Mouse (Mus musculus) olfactory bulb, adult 2 months (tissue): ENCODE data around the gene Spdye4a. TPM values are rescaled to one million over a fixed set of nuclear protein-coding genes. Genes with fewer than 3 reads are reported as not detected.
"Not testable (repeated sequence)": the region's sequence is repeated elsewhere in the genome, so short reads cannot be mapped to it uniquely, and the experiment has no call there.

Source experiments
- H3K27ac ChIP-seq: fragments of 200-500 bp; 2 replicates; pipeline ENCODE4 v1.5.1; 2012; ENCODE audit warnings: low read depth, low read length; ENCODE audit not compliant: insufficient read depth
- H3K4me1 ChIP-seq: fragments of 200-500 bp; 2 replicates; pipeline ENCODE4 v1.6.1; 2012; ENCODE audit warnings: low read length; ENCODE audit not compliant: control insufficient read depth, insufficient read depth
- H3K4me3 ChIP-seq: fragments of 200-500 bp; 2 replicates; pipeline ENCODE4 v1.5.1; 2012; ENCODE audit warnings: mild to moderate bottlenecking, low read depth, low read length, moderate library complexity; ENCODE audit not compliant: insufficient read depth
- CTCF ChIP-seq: fragments of 200-500 bp; IDR thresholded peaks from 2 replicates; pipeline ENCODE4 v1.5.1; 2012; ENCODE audit warnings: low read depth, mild to moderate bottlenecking, low read length, moderate library complexity; ENCODE audit not compliant: insufficient read depth
- POLR2A ChIP-seq: fragments of 200-500 bp; IDR thresholded peaks from 2 replicates; pipeline ENCODE4 v1.6.1; 2012; ENCODE audit warnings: mild to moderate bottlenecking, low read depth, low read length, moderate library complexity; ENCODE audit not compliant: insufficient read depth
- WGBS: fragments of 180-500 bp; shearing (Covaris S2); methylation state at CpG from one replicate; pipeline ENCODE4 v1.1.7; 2018; 5-methylcytosine and 5-hydroxymethylcytosine counted together
- polyA plus RNA-seq: library from polyadenylated mRNA; stranded (reverse); fragments of >200 nt; gene quantifications from 2 replicates; pipeline ENCODE4 v1.2.4, GENCODE M21; 2012; ENCODE audit warnings: low replicate concordance; ENCODE audit not compliant: missing spikeins, insufficient read depth, insufficient read length

Spdye4a gene
- polyA plus RNA-seq, 1 experiment, result not detected

DNA sequence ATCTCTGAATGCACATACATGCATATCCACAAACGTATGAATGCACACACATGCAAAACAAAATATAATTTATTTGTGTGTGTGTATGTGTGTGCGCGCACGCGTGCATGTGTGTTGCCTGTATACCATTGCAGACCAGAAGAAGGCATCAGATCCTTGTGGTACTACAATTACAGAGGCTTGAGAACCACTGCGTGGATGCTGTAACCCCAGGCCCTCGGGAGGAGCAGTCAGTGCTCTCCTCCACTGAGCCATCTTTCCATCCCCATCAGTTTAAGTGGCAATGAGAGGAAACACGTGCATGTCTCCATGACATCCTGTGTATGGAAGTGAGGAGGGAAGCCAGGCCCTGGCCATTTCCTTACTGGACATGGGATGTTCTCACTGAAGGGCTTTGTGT is 33.9 kb downstream of the Spdye4a start:
- TF ChIP-seq CTCF (no peak), POLR2A (no peak)
- Histone ChIP-seq H3K27ac (no peak overlapping the region), H3K4me3 (no peak overlapping the region), H3K4me1 (no peaks in the 10 kb centered on the region)
- 91% methylated on average over 8 of the region's 8 CpGs for WGBS

DNA sequence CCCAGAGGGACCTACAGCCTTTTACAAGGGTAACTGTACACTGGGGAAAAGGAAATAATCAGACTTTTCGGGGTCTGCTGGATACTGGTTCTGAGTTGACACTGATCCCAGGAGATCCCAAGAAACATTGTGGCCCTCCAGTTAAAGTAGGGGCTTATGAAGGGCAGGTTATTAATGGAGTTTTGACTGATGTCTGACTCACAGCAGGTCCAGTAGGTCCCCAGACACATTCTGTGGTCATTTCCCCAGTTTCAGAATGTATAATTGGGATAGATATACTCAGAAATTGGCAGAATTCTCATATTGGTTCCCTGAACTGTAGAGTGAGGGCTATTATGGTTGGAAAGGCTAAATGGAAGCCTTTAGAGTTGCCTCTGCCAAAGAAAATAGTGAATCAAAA is 38.7 kb downstream of the Spdye4a start:
- H3K4me1 ChIP-seq, H3K27ac ChIP-seq, H3K4me3 ChIP-seq: not testable (repeated sequence)
- 94% methylated on average over 1 of the region's 1 CpGs for WGBS

DNA sequence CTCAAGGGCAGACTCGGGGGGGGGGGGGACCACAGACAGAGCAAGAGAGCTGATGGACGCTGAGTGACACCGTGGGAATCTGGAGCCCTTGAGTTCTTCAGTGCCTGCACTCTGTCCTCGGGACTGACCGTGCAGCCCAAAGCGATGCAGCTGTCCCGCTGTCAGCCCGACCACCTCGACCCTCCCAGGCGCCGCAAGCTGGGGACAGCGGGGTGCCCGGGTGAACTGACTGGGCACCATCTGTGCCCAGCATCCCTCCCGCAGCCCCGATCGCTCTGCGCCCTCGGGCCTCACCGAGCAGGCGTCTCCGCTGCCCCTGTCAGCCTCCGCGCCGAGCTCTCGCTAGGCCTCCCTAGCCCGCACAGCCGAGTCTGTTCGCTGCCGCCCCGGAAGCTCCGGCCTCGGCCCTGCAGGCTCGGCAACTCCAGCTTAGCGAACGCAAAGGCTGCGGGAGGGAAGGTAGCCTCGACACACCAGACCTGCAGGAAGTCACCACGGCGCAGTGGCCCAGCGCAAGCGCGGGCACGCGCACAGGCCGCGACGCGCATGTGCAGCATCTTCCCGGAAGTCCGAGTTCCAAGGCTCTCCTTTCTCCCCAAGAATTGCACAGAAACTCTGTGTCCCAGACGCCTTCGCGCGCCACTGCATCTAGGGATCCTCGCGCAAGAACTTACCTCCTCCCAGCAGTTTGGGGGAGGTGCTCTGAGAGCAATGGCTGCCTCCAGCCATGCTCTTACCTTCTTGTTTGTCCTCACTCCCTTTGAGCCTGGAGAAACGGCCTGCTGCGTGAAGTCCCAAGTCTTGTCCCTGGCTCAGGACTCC is 46.2 kb downstream of the Spdye4a start, which contains the start of the genes Rbak and Spdye4b:
Gene Rbak (minus strand): TSS at position 521 of the 822 bp plus-strand sequence.
Gene Spdye4b (plus strand): TSS at position 763 of the 822 bp plus-strand sequence.
- WGBS, result 0% methylated on average over 58 of the region's 58 CpGs
- peaks cover 5% of the 10 kb centered on the region for H3K4me1 ChIP-seq
- peak within 1 kb of the TSS; percentile 72 for H3K27ac ChIP-seq
- TF ChIP-seq CTCF (no peak), POLR2A (peak; percentile 81)
- peak within 1 kb of the TSS; percentile 94 for H3K4me3 ChIP-seq

DNA sequence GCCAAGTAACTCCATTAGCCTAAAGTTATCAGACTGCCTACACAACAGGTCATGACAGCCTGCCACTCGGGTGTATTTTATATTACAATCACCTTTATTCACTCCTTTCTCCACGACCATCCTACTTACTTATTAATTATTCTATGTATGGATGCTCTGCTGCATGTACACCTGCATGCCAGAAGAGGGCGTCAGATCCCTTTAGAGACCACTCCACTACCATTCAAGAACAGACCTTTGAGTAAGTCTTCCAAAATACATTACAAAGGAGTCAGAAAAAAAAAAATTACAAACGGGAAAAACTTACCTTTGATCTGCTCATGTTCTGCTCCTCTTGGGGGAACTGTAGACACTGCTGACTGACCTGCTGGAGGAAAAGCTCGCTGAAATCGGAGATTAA is 47.5 kb downstream of the Spdye4a start:
- Histone ChIP-seq H3K4me3 (no peak overlapping the region), H3K27ac (no peak overlapping the region), H3K4me1 (peaks cover 5% of the 10 kb centered on the region)
- 24% methylated on average over 6 of the region's 6 CpGs for WGBS
- no peak for TF ChIP-seq CTCF
- TF ChIP-seq POLR2A, result no peak

DNA sequence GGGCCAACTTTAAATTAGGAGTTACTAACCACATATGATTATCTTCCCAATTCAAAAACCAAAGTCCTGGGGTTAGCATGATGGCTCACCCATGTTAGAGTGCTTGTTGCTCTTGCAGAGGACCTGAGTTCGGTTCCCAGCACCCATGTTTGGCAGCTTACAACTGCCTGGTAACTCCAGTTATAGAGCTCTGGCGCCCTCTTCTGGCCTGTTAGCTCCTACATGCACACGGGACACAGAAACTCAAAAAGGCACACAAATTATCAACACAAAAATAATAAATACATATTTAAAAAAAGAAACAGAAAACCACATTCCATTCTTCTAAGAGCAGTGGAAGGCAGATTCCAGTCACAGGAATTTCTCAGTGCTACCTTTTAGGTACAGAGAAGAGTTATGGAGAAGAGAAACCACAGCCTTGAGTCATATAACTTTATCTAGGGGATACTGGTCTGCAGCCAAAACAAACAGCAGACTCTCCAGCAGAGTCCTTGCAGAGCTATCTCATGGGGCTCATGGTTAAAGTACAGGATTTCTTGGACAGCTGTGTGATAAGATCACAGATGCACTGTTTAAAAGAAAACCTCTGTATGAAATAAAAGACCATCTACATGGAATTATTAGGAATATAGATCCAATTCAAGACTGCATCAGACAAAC is 49.0 kb downstream of the Spdye4a start:
- WGBS, result 92% methylated on average over 3 of the region's 3 CpGs
- H3K4me1 ChIP-seq, result peaks cover 5% of the 10 kb centered on the region
- H3K4me3 ChIP-seq, result no peak overlapping the region
- no peak for TF ChIP-seq CTCF
- TF ChIP-seq POLR2A, result no peak
- no peak overlapping the region for H3K27ac ChIP-seq

DNA sequence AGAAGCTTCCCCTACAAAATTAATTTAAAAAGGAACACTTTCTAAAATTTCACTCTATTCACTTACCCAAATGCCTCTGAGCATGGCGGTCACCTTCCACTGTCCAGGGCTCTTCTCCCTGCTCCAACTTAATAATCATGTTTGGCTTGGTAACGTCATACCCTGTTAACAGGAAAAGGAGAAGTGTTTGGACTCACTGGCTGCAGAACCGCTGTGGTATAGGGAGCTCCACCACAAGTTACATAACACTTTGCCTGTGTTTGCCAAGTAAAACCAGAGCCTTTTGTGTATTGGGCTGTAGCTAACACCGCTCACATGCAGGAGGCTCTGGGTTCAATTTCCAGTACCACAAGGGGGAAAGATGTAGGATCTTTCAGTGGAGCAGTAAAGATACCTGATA is 50.7 kb downstream of the Spdye4a start:
- TF ChIP-seq POLR2A, result no peak
- no peak for TF ChIP-seq CTCF
- H3K4me1 ChIP-seq, result peaks cover 5% of the 10 kb centered on the region
- 94% methylated on average over 4 of the region's 4 CpGs for WGBS
- H3K27ac ChIP-seq, result no peak overlapping the region
- H3K4me3 ChIP-seq, result no peak overlapping the region

Other genes starting within 250 kb of the Spdye4a start
- not detected in 2 replicates for gene Rnf216, start 113.9 kb downstream of the Spdye4a start, polyA plus RNA-seq
- not detected in 2 replicates for gene Olfr718-ps1, start 79.3 kb downstream of the Spdye4a start, polyA plus RNA-seq
- gene Rbak, start 46.1 kb downstream of the Spdye4a start, polyA plus RNA-seq, result not detected in 2 replicates
- gene Spdye4b, start 45.9 kb downstream of the Spdye4a start, polyA plus RNA-seq, result not detected in 2 replicates
- not detected in 2 replicates for gene Zfp12, start 8.3 kb upstream of the Spdye4a start, polyA plus RNA-seq
- gene Zfp316, start 43.1 kb upstream of the Spdye4a start, polyA plus RNA-seq, result not detected in 2 replicates
- gene Zfp853, start 66.7 kb upstream of the Spdye4a start, polyA plus RNA-seq, result not detected in 2 replicates
- gene E130309D02Rik, start 88.5 kb upstream of the Spdye4a start, polyA plus RNA-seq, result not detected in 2 replicates
- not detected in 2 replicates for gene Zdhhc4, start 102.4 kb upstream of the Spdye4a start, polyA plus RNA-seq
- not detected in 2 replicates for gene Grid2ip, start 130.4 kb upstream of the Spdye4a start, polyA plus RNA-seq
- not detected in 2 replicates for gene Kdelr2, start 176.9 kb upstream of the Spdye4a start, polyA plus RNA-seq
- gene Daglb, start 237.7 kb upstream of the Spdye4a start, polyA plus RNA-seq, result not detected in 2 replicates